Mouse (Mus musculus) heart, postnatal 25 days (tissue): ENCODE results near the gene Lrrc8e. TPM values are rescaled to one million over a fixed set of nuclear protein-coding genes. Genes with fewer than 3 reads are reported as not detected.

Experiments used
- total RNA-seq, 2 experiments: library from RNA; stranded (reverse); gene quantifications; 2 replicates each; pipeline ENCODE4 v1.2.3; 2021

The Lrrc8e gene
- total RNA-seq, 2 experiments from 2014 or later = 0.08 to 0.34 TPM

Other genes starting within 250 kb of the Lrrc8e start
- gene Cd209f, start 121.0 kb upstream of the Lrrc8e start, total RNA-seq = under 1 TPM; 0.21 to 0.42 TPM
- gene Cd209g, start 92.7 kb upstream of the Lrrc8e start, total RNA-seq = not detected
- gene Evi5l, start 60.3 kb upstream of the Lrrc8e start, total RNA-seq = 10 to 100 TPM; 23.4 to 24.6 TPM
- not detected for gene Prr36, start 9.4 kb upstream of the Lrrc8e start, total RNA-seq
- 10 to 100 TPM; 68.9 to 69.9 TPM for gene Map2k7, start 11.9 kb downstream of the Lrrc8e start, total RNA-seq
- not detected for gene Gm49320, start 12.0 kb downstream of the Lrrc8e start, total RNA-seq
- 1 to 10 TPM; 2.4 to 2.5 TPM for gene Tgfbr3l, start 21.4 kb downstream of the Lrrc8e start, total RNA-seq
- gene Snapc2, start 26.3 kb downstream of the Lrrc8e start, total RNA-seq = 10 to 100 TPM; 14.4 to 15.0 TPM
- gene Ctxn1, start 32.4 kb downstream of the Lrrc8e start, total RNA-seq = 1 to 10 TPM in 1 of 2 experiments, under 1 TPM in 1; 0.75 to 1.1 TPM
- gene Timm44, start 49.1 kb downstream of the Lrrc8e start, total RNA-seq = 100 to 1,000 TPM; 117 TPM
- gene Ccl25, start 98.4 kb downstream of the Lrrc8e start, total RNA-seq = 1 to 10 TPM; 3.5 to 4.4 TPM
- 10 to 100 TPM; 58.2 to 64.1 TPM for gene Elavl1, start 98.6 kb downstream of the Lrrc8e start, total RNA-seq